Mouse (Mus musculus) activated CD4-positive, CD25-positive, alpha-beta regulatory T cell, adult 9 weeks (primary cell): ENCODE data around the gene Znrd1. TPM values are rescaled to one million over a fixed set of nuclear protein-coding genes. Genes with fewer than 3 reads are reported as not detected.

Experiments used
- polyA plus RNA-seq: library from polyadenylated mRNA; unstranded; fragments of 100-300 nt; shearing (Covaris generic); gene quantifications from one replicate; pipeline ENCODE4 v1.2.1, GENCODE M21; 2017

Znrd1 gene
- 98.8 TPM for polyA plus RNA-seq

DNA sequence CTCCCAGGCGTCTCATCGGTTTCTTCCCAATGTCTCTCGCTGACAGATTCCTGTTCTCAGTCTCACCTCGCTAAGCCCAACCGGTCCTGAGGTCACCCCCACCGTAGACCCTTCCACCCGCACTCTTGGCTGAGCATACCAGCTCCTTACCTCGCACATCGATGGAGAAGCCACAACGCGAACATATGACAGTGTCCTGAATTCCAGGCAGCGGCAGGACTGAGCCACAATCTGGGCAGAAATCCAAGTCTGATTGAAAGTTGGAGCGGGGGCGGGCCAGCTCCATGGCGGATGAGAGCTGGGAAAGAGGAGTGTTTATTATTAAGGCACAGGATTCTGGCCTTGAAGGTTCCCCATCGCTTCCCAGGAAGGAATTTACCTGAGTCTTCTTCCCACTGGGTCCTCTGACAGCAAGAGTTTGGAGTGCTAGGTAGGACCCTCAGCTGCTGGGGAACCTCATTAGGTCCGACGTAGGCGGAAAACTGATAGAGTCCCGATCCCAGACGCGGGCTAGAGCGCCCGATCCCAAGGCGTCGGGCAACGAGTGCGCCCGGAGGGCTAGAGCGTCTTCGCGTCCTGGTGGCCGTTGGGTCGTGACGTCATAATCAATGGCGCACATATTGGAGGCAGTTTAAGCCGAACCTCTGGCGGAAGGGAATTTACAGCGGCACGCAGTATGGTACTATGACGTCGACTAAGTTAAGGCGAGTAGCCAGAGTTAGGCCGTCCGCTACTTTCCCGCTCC lies at the start of gene Znrd1, which contains the start of gene Znrd1as:
TSS of gene Znrd1 (minus strand) at position 561 of the 745 bp plus-strand sequence.
TSS of gene Znrd1as (plus strand) at position 594 of the 745 bp plus-strand sequence.

DNA sequence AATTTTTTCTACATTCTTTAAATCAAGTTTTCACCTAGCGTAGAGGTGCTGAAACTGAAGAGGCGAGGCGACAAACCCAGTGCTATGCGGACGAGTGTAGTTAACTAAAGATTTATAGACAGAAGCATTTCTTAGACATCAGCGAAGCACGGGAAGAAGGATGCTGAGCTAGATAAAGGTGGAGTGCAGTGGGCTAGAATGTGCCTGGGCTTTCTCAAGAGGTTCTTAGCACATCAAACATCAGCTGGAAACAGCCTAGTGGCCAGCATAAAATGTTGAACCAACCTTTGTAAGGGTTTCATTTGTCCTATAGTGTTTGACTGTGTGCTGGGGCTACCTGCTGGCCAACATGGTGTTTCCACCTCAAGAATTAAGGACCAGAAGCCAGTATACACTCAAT lies 42.5 kb upstream of the Znrd1 start, which contains the start of gene Zfp57:
TSS of gene Zfp57 (plus strand) at position 301 of the 400 bp plus-strand sequence.

DNA sequence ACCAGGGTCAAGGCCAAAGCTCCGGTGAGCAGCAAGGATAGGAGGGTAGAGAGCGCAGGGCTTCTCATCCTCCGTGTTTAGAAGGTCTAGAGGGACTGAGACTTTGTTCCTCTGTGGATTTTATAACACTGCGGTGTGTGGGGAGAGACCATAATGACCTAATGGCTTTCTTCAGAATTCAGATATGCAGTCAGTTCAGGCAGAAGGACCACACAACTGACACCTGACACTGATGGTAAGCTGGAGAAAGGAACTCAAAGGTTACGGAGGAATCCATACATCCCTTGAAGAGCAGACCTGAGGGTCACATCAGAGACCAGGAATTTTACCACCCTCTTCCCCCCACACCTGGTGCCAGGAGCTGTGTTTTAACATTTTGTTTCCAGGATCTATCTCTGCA lies 31.1 kb upstream of the Znrd1 start, which contains the start of gene H2-M5:
TSS of gene H2-M5 (minus strand) at position 101 of the 400 bp plus-strand sequence.

DNA sequence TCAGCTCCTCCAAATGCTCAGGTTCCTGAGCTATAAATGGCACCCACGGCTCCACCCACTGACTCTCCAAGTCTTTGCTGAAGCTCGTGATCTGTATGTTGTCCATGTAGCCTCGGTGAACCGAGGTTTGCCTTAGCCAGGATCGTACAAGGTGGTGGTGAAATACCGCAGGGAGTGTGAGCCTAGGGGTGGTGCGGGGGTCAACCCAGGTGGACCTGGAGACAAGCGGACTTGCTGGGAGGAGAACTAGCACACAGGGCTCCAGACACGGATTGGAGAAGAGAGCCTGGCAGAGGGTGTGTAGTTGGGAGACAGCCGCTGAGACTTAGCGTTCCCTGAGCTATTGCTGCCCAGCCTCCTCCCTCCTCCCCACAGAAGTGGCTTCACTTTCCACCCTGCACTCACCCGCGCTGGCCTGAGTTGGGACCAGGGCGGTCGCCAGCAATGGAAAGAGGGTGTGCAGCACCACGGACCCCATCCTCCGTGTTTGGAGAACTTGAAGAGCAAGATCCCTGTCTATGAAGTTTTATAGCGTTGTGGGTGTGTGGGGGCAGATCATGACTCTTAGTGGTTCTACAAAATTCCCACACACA lies 23.0 kb upstream of the Znrd1 start, which contains the start of gene 2410137M14Rik:
TSS of gene 2410137M14Rik (minus strand) at position 17 of the 593 bp plus-strand sequence.

DNA sequence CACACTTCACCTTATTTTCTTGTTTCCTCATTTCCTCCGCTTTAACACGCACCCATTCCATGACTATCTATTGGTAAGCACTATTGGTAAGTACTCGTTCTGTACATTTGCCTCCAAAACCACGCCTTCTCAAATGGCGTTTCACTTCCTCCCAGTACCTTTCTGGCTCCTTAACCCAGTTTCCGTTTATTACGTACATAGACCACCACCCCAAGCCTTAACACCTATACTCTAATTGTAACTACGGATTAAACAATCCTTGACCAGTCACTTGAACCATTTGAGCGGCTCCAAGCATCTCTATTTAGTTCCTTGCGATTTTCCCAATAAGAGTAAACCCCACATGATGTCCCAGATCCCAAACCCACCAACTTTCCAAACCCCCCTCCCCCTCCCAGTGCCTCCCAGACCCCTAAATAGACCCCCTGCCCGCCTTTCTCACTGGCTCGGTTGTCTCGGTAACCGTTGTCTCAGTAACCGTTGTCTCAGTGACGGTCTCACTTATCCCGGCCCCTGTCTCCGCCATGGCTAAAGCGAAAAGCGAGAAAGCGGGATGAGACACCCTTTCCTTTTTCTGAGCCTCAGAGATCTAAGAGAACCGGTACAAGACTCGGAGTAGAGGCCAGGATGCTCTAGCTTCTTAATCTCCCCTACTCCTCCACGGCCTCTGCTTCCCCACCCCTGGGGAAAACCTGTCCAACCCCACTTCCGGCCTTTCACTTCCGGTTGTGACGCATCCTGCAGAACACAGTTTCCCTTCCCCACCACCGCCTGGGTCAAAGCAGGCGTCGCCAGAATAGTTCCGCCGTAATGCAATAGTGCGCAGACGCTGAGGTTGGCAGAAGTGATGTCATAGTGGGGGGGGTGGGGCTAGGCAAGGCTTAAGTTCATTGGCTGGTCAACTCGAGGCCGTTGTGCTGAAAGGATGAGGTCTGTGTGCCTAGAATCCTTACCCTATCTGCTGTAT lies 7.1 kb downstream of the Znrd1 start, which contains the start of gene Ppp1r11:
TSS of gene Ppp1r11 (minus strand) at position 761 of the 967 bp plus-strand sequence.

DNA sequence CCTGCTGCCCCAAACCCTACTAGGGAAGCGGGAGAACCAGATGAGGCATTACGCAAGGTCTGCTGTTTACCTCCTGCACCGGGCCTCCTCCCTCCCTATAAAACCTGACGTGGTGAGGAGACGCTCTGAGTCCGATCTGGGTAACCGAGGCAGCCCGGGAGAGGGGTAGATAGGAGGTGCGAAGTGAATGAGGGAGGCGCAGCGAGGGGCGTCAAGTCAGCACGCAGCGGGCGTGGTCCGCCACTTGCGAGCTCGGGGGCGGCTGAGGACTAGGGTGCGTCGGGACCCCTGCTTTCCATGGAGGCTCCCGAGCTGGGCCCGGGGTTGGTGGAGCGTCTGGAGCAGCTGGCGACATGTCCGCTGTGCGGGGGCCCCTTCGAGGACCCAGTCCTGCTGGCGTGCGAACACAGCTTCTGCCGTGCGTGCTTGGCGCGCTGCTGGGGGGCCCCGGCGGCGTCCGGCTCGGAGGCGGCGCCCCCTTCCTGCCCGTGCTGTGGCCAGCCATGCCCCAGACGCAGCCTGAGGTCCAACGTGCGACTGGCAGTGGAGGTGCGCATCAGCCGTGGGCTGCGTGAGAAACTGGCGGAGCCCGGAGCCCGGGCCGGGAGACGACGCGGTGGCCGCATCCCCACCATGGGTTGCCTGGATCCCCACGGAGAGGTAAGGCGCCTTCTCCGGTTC lies 15.4 kb downstream of the Znrd1 start, which contains the start of gene Rnf39:
TSS of gene Rnf39 (plus strand) at position 128 of the 681 bp plus-strand sequence.

Other genes starting within 250 kb of the Znrd1 start
- not detected for gene H2-M10.5, start 185.6 kb downstream of the Znrd1 start, polyA plus RNA-seq
- not detected for gene H2-M10.6, start 146.4 kb downstream of the Znrd1 start, polyA plus RNA-seq
- 170 TPM for gene Trim26, start 121.4 kb downstream of the Znrd1 start, polyA plus RNA-seq
- gene Trim15, start 91.3 kb downstream of the Znrd1 start, polyA plus RNA-seq: 0.35 TPM
- 1.0 TPM for gene Trim10, start 89.0 kb downstream of the Znrd1 start, polyA plus RNA-seq
- gene Trim40, start 68.4 kb downstream of the Znrd1 start, polyA plus RNA-seq: not detected
- not detected for gene Trim31, start 60.4 kb downstream of the Znrd1 start, polyA plus RNA-seq
- 0.21 TPM for gene Rnf39, start 15.6 kb downstream of the Znrd1 start, polyA plus RNA-seq
- gene Ppp1r11, start 6.8 kb downstream of the Znrd1 start, polyA plus RNA-seq: 186 TPM
- gene Znrd1as, start within 50 bp of the Znrd1 start, polyA plus RNA-seq: 6.1 TPM
- gene 2410137M14Rik, start 22.7 kb upstream of the Znrd1 start, polyA plus RNA-seq: not detected
- gene H2-M5, start 31.0 kb upstream of the Znrd1 start, polyA plus RNA-seq: not detected
- gene Zfp57, start 42.6 kb upstream of the Znrd1 start, polyA plus RNA-seq: not detected
- not detected for gene Mog, start 64.8 kb upstream of the Znrd1 start, polyA plus RNA-seq
- 12.2 TPM for gene Gabbr1, start 87.4 kb upstream of the Znrd1 start, polyA plus RNA-seq
- gene Olfr90, start 129.9 kb upstream of the Znrd1 start, polyA plus RNA-seq: not detected
- 0.07 TPM for gene Olfr91, start 139.7 kb upstream of the Znrd1 start, polyA plus RNA-seq
- not detected for gene Olfr92, start 161.5 kb upstream of the Znrd1 start, polyA plus RNA-seq
- not detected for gene Olfr93, start 202.9 kb upstream of the Znrd1 start, polyA plus RNA-seq
- gene Ubd, start 235.3 kb upstream of the Znrd1 start, polyA plus RNA-seq: 0.70 TPM
- gene Olfr94, start 242.4 kb upstream of the Znrd1 start, polyA plus RNA-seq: not detected